Mouse (Mus musculus): ENCODE measurements at regions not wholly inside any gene's neighbourhood (a gene's known extent, or its start where the extent isn't known, plus 50 kb on each side); places are given as distances from the start of the nearest gene placed in this dataset.

GRCm38 (mm10) chr3:50690750-50691149, 247.3 kb upstream of the Slc7a11 start:
- Histone ChIP-seq H3K9me3 (replicated peaks; ENCODE audit: insufficient read depth, low read length) (no peaks in the 10 kb centered on the region), H3K27me3 (ENCODE audit: control insufficient read depth in 1 of 2, insufficient read depth in 2 of 2, low read length in 2 of 2) (peaks cover 0 to 2% of the 10 kb centered on the region in 2 experiments; a peak in 1 of 4 replicates), H3K79me2 (ENCODE audit: control insufficient read depth, insufficient read depth, low read length, poor library complexity) (no peaks in the 10 kb centered on the region), H3K27ac (ENCODE audit: control insufficient read depth, low read depth, low read length) (no peak overlapping the region), H3K36me3 (ENCODE audit: control insufficient read depth in 1 of 2, insufficient read depth in 2 of 2, low read length in 2 of 2) (no peaks in the 10 kb centered on the region), H3K9ac (ENCODE audit: control insufficient read depth, low read depth, low read length, poor library complexity, severe bottlenecking) (no peak overlapping the region), H3K4me3 (ENCODE audit: control insufficient read depth in 1 of 2, insufficient read depth in 1 of 2, low read depth in 2 of 2, low read length in 2 of 2) (no peak overlapping the region), H3K4me1 (ENCODE audit: control insufficient read depth in 1 of 2, insufficient read depth in 2 of 2, low read length in 2 of 2) (no peaks in the 10 kb centered on the region)
- no peak for TF ChIP-seq GABPA (IDR thresholded peaks at IDR 0.05; ENCODE audit: low read depth, low read length)
- no peak for TF ChIP-seq EP300 (IDR thresholded peaks at IDR 0.05; ENCODE audit: low read depth in 1 of 2, low read length in 2 of 2)
- no peak for TF ChIP-seq TBP (IDR thresholded peaks at IDR 0.05; ENCODE audit: low read depth, low read length)
- TF ChIP-seq BHLHE40 (IDR thresholded peaks at IDR 0.05; ENCODE audit: borderline replicate concordance, low read depth, low read length), result no peak
- TF ChIP-seq MEF2A (IDR thresholded peaks at IDR 0.05; ENCODE audit: extremely low read depth, insufficient replicate concordance, low read depth, low read length, poor library complexity, severe bottlenecking), result no peak
- TF ChIP-seq MAZ (IDR thresholded peaks at IDR 0.05; ENCODE audit: low read depth, low read length), result no peak
- TF ChIP-seq CHD2 (IDR thresholded peaks at IDR 0.05; ENCODE audit: low read length), result no peak
- no peak for DNase-seq (ENCODE audit: low read depth, low spot score)

- H3K9ac ChIP-seq (ENCODE audit: control insufficient read depth, low read depth, low read length, poor library complexity, severe bottlenecking), result no peak overlapping the region
- no peak overlapping the region for H3K27ac ChIP-seq (ENCODE audit: control insufficient read depth, low read depth, low read length)
- H3K4me1 ChIP-seq (ENCODE audit: control insufficient read depth in 1 of 2, insufficient read depth in 2 of 2, low read length in 2 of 2), result no peaks in the 10 kb centered on the region
- no peak overlapping the region for H3K4me3 ChIP-seq (ENCODE audit: control insufficient read depth in 1 of 2, insufficient read depth in 1 of 2, low read depth in 2 of 2, low read length in 2 of 2)
- H3K27me3 ChIP-seq (ENCODE audit: control insufficient read depth in 1 of 2, insufficient read depth in 2 of 2, low read length in 2 of 2), result peaks cover 0 to 2% of the 10 kb centered on the region in 2 experiments; a peak in 1 of 4 replicates
- H3K9me3 ChIP-seq (replicated peaks; ENCODE audit: insufficient read depth, low read length), result no peaks in the 10 kb centered on the region
- TF ChIP-seq BHLHE40 (IDR thresholded peaks at IDR 0.05; ENCODE audit: borderline replicate concordance, low read depth, low read length), result no peak
- no peak for TF ChIP-seq E2F4 (IDR thresholded peaks at IDR 0.05; ENCODE audit: borderline replicate concordance, low read depth, low read length)
- no peak for TF ChIP-seq GATA1 (IDR thresholded peaks at IDR 0.05; ENCODE audit: low read depth, low read length)
- TF ChIP-seq POLR2AphosphoS5 (IDR thresholded peaks at IDR 0.05; ENCODE audit: borderline replicate concordance, low read depth, low read length), result no peak
- no peak for TF ChIP-seq SIN3A (IDR thresholded peaks at IDR 0.05; ENCODE audit: low read length)
- no peak for TF ChIP-seq HCFC1 (IDR thresholded peaks at IDR 0.05; ENCODE audit: low read depth, low read length)
- no peak for TF ChIP-seq CTCF (IDR thresholded peaks at IDR 0.05 in 2 of 3, conservative IDR thresholded peaks at IDR 0.05 in 1 of 3; ENCODE audit: control insufficient read depth in 1 of 3, insufficient read depth in 1 of 3, low read depth in 2 of 3, low read length in 3 of 3, poor library complexity in 1 of 3, severe bottlenecking in 1 of 3)
- TF ChIP-seq ZC3H11A (IDR thresholded peaks at IDR 0.05; ENCODE audit: low read depth, low read length), result no peak
- no peak for TF ChIP-seq UBTF (IDR thresholded peaks at IDR 0.05; ENCODE audit: borderline replicate concordance, insufficient read depth, low read depth, low read length)
- no peak for TF ChIP-seq ZMIZ1 (IDR thresholded peaks at IDR 0.05; ENCODE audit: low read depth, low read length)
- no peak for TF ChIP-seq ZKSCAN1 (IDR thresholded peaks at IDR 0.05; ENCODE audit: low read depth, low read length)
- no peak for DNase-seq (ENCODE audit: low read depth, low spot score)
- H3K36me3 ChIP-seq (ENCODE audit: control insufficient read depth in 1 of 2, insufficient read depth in 2 of 2, low read length in 2 of 2), result no peaks in the 10 kb centered on the region
- H3K79me2 ChIP-seq (ENCODE audit: control insufficient read depth, insufficient read depth, low read length, poor library complexity), result no peaks in the 10 kb centered on the region
Observed at GRCm38 (mm10) chr3:50689375-50689774, 246.0 kb upstream of the Slc7a11 start.

All from MEL (cell line).